Mouse (Mus musculus) midbrain, embryonic 12.5 days (tissue): Measurements from ENCODE around the gene Qprt. TPM values are rescaled to one million over a fixed set of nuclear protein-coding genes. Genes with fewer than 3 reads are reported as not detected.

ENCODE experiments used
- ATAC-seq: fragments of 200-750 bp; cut with Nextera tagmentation; 2 replicates; pipeline ENCODE4 v1.8.0; 2017; ENCODE audit warnings: low read depth, moderate TSS enrichment, moderate library complexity; ENCODE audit not compliant: low FRiP score
- H3K27ac ChIP-seq: fragments of 300-500 bp; sonication (generic); replicated peaks from 2 replicates; pipeline ENCODE4 v1.5.1; 2016; ENCODE audit warnings: mild to moderate bottlenecking
- H3K27me3 ChIP-seq: fragments of 300-500 bp; sonication (generic); 2 replicates; pipeline ENCODE4 v1.6.1; 2016; ENCODE audit warnings: mild to moderate bottlenecking
- H3K36me3 ChIP-seq: fragments of 300-500 bp; sonication (generic); 2 replicates; pipeline ENCODE4 v1.6.1; 2016
- H3K4me1 ChIP-seq: fragments of 300-500 bp; sonication (generic); 2 replicates; pipeline ENCODE4 v1.6.1; 2016
- H3K4me2 ChIP-seq: fragments of 300-500 bp; sonication (generic); replicated peaks from 2 replicates; pipeline ENCODE4 v1.6.1; 2016; ENCODE audit warnings: mild to moderate bottlenecking, moderate library complexity
- H3K4me3 ChIP-seq: fragments of 300-500 bp; sonication (generic); 2 replicates; pipeline ENCODE4 v1.5.1; 2016; ENCODE audit warnings: mild to moderate bottlenecking
- H3K9ac ChIP-seq: fragments of 300-500 bp; sonication (generic); replicated peaks from 2 replicates; pipeline ENCODE4 v1.6.1; 2016; ENCODE audit warnings: mild to moderate bottlenecking, moderate library complexity
- H3K9me3 ChIP-seq: fragments of 300-500 bp; sonication (generic); 2 replicates; pipeline ENCODE4 v1.6.1; 2016; ENCODE audit warnings: mild to moderate bottlenecking
- WGBS: fragments of 180-500 bp; shearing (Covaris S2); methylation state at CpG from one replicate; pipeline ENCODE4 v1.1.7; 2016; 5-methylcytosine and 5-hydroxymethylcytosine counted together
- polyA plus RNA-seq: library from polyadenylated mRNA; unstranded; fragments of >200 nt; fragmentation: Nextera tagmentation; extraction: Ambion mirVana; gene quantifications from 2 replicates; pipeline ENCODE4 v1.2.1, GENCODE M21; 2016

Gene Qprt
- polyA plus RNA-seq, 1 experiment from 2014 or later, result 2.5 TPM

GRCm38 (mm10) chr7:127070871-127071413 is 51.1 kb downstream of the Qprt start:
- no peak for ATAC-seq
- Histone ChIP-seq H3K4me1 (no peaks in the 10 kb centered on the region), H3K9ac (no peak overlapping the region), H3K27ac (no peak overlapping the region), H3K36me3 (no peaks in the 10 kb centered on the region), H3K9me3 (no peaks in the 10 kb centered on the region), H3K4me2 (no peak overlapping the region), H3K4me3 (no peak overlapping the region), H3K27me3 (no peaks in the 10 kb centered on the region)
- 71% methylated on average over 4 of the region's 4 CpGs for WGBS

DNA sequence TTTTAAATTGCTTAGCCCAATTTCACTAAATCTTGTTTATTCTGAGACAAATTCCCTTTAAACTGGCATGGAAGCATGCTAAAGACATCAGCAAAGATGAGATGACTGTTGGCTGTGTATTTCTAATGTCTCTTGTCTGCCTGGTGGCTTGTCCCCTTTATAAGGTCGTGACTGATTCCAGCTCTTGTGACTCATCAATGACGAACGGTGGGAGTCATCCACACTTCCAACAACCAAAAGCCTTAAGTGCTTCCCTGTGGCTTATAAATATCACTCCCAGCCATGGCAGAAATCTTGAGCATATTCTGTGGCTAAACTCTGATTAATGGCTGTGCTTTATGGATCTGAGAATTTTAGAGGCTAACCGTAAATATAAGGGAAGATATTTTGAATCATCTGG is 55.7 kb downstream of the Qprt start:
- Histone ChIP-seq H3K4me3 (no peak overlapping the region), H3K36me3 (no peaks in the 10 kb centered on the region), H3K4me2 (no peak overlapping the region), H3K9ac (no peak overlapping the region), H3K27ac (no peak overlapping the region), H3K9me3 (no peaks in the 10 kb centered on the region), H3K4me1 (no peaks in the 10 kb centered on the region), H3K27me3 (no peaks in the 10 kb centered on the region)
- 87% methylated on average over 4 of the region's 4 CpGs for WGBS
- no peak for ATAC-seq

- H3K4me2 ChIP-seq, result no peak overlapping the region
- no peaks in the 10 kb centered on the region for H3K9me3 ChIP-seq
- ATAC-seq, result no peak
- no peak overlapping the region for H3K4me3 ChIP-seq
- no peaks in the 10 kb centered on the region for H3K36me3 ChIP-seq
- no peak overlapping the region for H3K27ac ChIP-seq
- H3K4me1 ChIP-seq, result no peaks in the 10 kb centered on the region
- 89% methylated on average over 6 of the region's 6 CpGs for WGBS
- H3K27me3 ChIP-seq, result no peaks in the 10 kb centered on the region
- no peak overlapping the region for H3K9ac ChIP-seq
Observed at GRCm38 (mm10) chr7:127065538-127065937, 56.5 kb downstream of the Qprt start.

Other genes starting within 250 kb of the Qprt start
- gene Taok2, start 237.5 kb downstream of the Qprt start, polyA plus RNA-seq, result 68.3 and 71.0 TPM in 2 replicates
- 32.7 and 36.5 TPM in 2 replicates for gene Tmem219, start 199.3 kb downstream of the Qprt start, polyA plus RNA-seq
- 50.5 and 53.7 TPM in 2 replicates for gene Kctd13, start 193.3 kb downstream of the Qprt start, polyA plus RNA-seq
- 1.6 and 2.7 TPM in 2 replicates for gene Asphd1, start 172.6 kb downstream of the Qprt start, polyA plus RNA-seq
- gene Sez6l2, start 171.7 kb downstream of the Qprt start, polyA plus RNA-seq, result 13.8 and 16.9 TPM in 2 replicates
- 81.1 and 87.2 TPM in 2 replicates for gene Cdipt, start 146.3 kb downstream of the Qprt start, polyA plus RNA-seq
- gene Cdiptos, start 146.1 kb downstream of the Qprt start, polyA plus RNA-seq, result 1.0 and 1.3 TPM in 2 replicates
- gene Mvp, start 107.6 kb downstream of the Qprt start, polyA plus RNA-seq, result 5.0 and 5.8 TPM in 2 replicates
- gene Pagr1b, start 105.7 kb downstream of the Qprt start, polyA plus RNA-seq, result 0.32 and 0.39 TPM in 2 replicates
- gene Pagr1a, start 104.9 kb downstream of the Qprt start, polyA plus RNA-seq, result 53.1 and 65.0 TPM in 2 replicates
- 56.8 and 66.8 TPM in 2 replicates for gene Gm42742, start 101.1 kb downstream of the Qprt start, polyA plus RNA-seq
- gene Prrt2, start 101.0 kb downstream of the Qprt start, polyA plus RNA-seq, result 4.3 and 5.5 TPM in 2 replicates
- gene Maz, start 95.2 kb downstream of the Qprt start, polyA plus RNA-seq, result 118 and 133 TPM in 2 replicates
- 129 and 136 TPM in 2 replicates for gene Kif22, start 79.8 kb downstream of the Qprt start, polyA plus RNA-seq
- not detected in 2 replicates for gene Zg16, start 34.9 kb downstream of the Qprt start, polyA plus RNA-seq
- gene AI467606, start 30.9 kb downstream of the Qprt start, polyA plus RNA-seq, result 1.1 and 1.5 TPM in 2 replicates
- 0.10 and 0.13 TPM in 2 replicates for gene Spn, start 15.6 kb upstream of the Qprt start, polyA plus RNA-seq
- 98.9 and 103 TPM in 2 replicates for gene Cd2bp2, start 73.8 kb upstream of the Qprt start, polyA plus RNA-seq
- 42.9 and 44.4 TPM in 2 replicates for gene Tbc1d10b, start 86.2 kb upstream of the Qprt start, polyA plus RNA-seq
- 12.6 and 13.1 TPM in 2 replicates for gene Mylpf, start 86.7 kb upstream of the Qprt start, polyA plus RNA-seq
- 79.4 and 82.0 TPM in 2 replicates for gene Zfp553, start 110.8 kb upstream of the Qprt start, polyA plus RNA-seq
- gene Sept1, start 110.9 kb upstream of the Qprt start, polyA plus RNA-seq, result 38.6 and 41.1 TPM in 2 replicates
- 55.0 and 62.0 TPM in 2 replicates for gene Zfp771, start 122.0 kb upstream of the Qprt start, polyA plus RNA-seq
- gene Dctpp1, start 138.5 kb upstream of the Qprt start, polyA plus RNA-seq, result 165 and 174 TPM in 2 replicates
- 71.4 and 72.7 TPM in 2 replicates for gene Sephs2, start 151.8 kb upstream of the Qprt start, polyA plus RNA-seq
- 0.46 and 0.52 TPM in 2 replicates for gene Itgal, start 174.0 kb upstream of the Qprt start, polyA plus RNA-seq
- gene Zfp768, start 223.4 kb upstream of the Qprt start, polyA plus RNA-seq, result 20.5 and 22.3 TPM in 2 replicates